Mouse (Mus musculus) gastrocnemius, adult 2 months (tissue): ENCODE results near the gene Lrrc4b. TPM values are rescaled to one million over a fixed set of nuclear protein-coding genes. Genes with fewer than 3 reads are reported as not detected.

ENCODE experiments used
- DNase-seq: peaks from one replicate; pipeline ENCODE4 v3.0.0; 2022
- H3K27ac ChIP-seq: fragments of 200-600 bp; 2 replicates; pipeline ENCODE4 v1.8.1; 2022; ENCODE audit warnings: mild to moderate bottlenecking
- H3K4me3 ChIP-seq: fragments of 200-600 bp; 2 replicates; pipeline ENCODE4 v1.8.1; 2022; ENCODE audit warnings: mild to moderate bottlenecking, moderate library complexity
- CTCF ChIP-seq: fragments of 200-600 bp; IDR thresholded peaks from 2 replicates; pipeline ENCODE4 v1.8.1; 2022; ENCODE audit warnings: antibody characterized with exemption, mild to moderate bottlenecking, moderate library complexity
- intact Hi-C: fragments of 180-260 bp; cut with DNase I; formaldehyde crosslinking; loops from one replicate; pipeline ENCODE4 v1.15.1; 2025
- total RNA-seq, 2 experiments: library from RNA; stranded (reverse); gene quantifications; 2 replicates each; pipeline ENCODE4 v1.2.3; 2021

Lrrc4b gene
- total RNA-seq, 2 experiments from 2014 or later: not detected

- intact Hi-C loops: no loop called here
- no peak for TF ChIP-seq CTCF
- Histone ChIP-seq H3K4me3 (no peak overlapping the region), H3K27ac (peak overlapping the region; percentile 90)
- no peak for DNase-seq
Observed at GRCm38 (mm10) chr7:44470696-44471612, 42.1 kb downstream of the Lrrc4b start.

- H3K27ac ChIP-seq: peak overlapping the region; percentile 90
- H3K4me3 ChIP-seq: no peak overlapping the region; the same call in 1 of the 2 replicates
- DNase-seq: peak; percentile 77
- TF ChIP-seq CTCF: no peak
- intact Hi-C loops: no loop called here
Observed at GRCm38 (mm10) chr7:44471880-44472557, 43.2 kb downstream of the Lrrc4b start.

- H3K4me3 ChIP-seq: peak overlapping the region; percentile 75
- DNase-seq: no peak
- intact Hi-C loops: no loop called here
- no peak for TF ChIP-seq CTCF
- H3K27ac ChIP-seq: peak overlapping the region; percentile 90
Observed at GRCm38 (mm10) chr7:44472558-44472885, 43.7 kb downstream of the Lrrc4b start.

DNA sequence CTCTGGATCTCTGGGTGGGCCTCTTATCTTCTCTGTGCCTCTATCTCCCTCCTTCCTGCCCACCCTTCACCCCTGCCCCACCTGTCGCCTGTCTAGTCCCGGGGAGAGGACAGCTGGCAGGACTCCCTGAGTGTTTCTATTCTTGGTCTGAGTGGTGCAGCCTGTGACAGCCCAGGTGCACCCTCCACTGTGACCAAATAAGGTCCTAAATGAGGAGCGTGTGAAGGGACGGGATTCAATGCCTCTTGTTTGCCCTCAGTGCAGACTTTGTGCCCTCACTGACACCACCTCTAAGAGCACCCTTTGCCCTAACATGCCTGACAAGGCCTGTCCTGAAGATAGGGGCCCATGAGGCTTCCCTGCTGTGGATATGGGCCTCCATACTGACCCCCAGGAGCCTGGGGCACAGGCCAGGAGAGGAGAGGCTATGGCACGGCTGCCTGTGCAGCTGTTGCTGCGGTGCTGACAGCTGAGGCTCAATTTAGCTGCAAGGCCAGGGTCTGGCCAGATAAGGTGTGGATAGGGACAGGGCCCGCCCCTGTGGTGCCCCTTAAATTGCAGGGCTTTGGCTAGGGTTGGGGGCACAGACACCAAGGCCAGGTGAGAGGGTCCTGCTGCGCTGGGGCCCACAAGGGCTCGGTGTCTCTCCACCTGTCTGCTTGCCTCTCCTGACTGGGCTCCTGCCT, 44.3 kb downstream of the Lrrc4b start:
- Histone ChIP-seq H3K27ac (peak overlapping the region; percentile 90), H3K4me3 (peak overlapping the region; percentile 75)
- no peak for TF ChIP-seq CTCF
- DNase-seq: peak; percentile 91
- intact Hi-C loops: no loop called here

- intact Hi-C loops: no loop called here
- DNase-seq: peak; percentile 83
- Histone ChIP-seq H3K4me3 (peak overlapping the region; percentile 75), H3K27ac (peak overlapping the region; percentile 90)
- TF ChIP-seq CTCF: no peak
Observed at GRCm38 (mm10) chr7:44474419-44474818, 45.6 kb downstream of the Lrrc4b start.

GRCm38 (mm10) chr7:44475046-44475614, 46.3 kb downstream of the Lrrc4b start:
- intact Hi-C loops: no loop called here
- no peak for DNase-seq
- no peak overlapping the region for H3K4me3 ChIP-seq
- no peak for TF ChIP-seq CTCF
- H3K27ac ChIP-seq: peak overlapping the region; percentile 90

DNA sequence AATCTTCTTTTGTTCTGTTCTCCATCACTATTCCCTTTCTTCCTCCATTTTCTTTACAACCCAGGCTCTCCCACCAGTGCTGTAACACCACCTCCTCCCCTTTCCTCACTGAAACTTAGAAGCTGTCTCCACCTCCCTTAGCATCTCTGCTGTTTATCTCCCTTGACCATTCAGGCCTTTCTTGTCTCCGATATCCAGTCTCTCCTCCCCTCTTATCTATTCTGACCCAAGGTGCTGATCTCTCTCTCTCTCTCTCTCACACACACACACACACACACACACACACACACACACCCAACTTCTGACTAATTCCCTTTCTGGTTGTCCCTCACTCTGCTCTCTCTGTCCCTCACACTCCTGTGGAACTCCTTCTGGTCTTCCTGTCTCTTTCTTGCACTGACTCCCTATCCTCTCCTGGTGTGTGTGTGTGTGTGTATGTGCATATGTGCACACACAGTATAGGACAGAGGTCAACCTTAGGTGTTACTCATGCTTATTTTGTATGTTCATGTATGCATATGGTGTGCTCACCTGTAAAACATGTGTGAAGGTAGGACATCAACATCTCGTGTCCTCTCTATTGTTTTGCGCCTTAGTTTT, 54.1 kb downstream of the Lrrc4b start:
- peak; percentile 2 for DNase-seq
- peak overlapping the region; percentile 38 for H3K4me3 ChIP-seq
- no peak for TF ChIP-seq CTCF
- intact Hi-C loops: no loop called here
- H3K27ac ChIP-seq: no peak overlapping the region

- no peak overlapping the region for H3K4me3 ChIP-seq
- intact Hi-C loops: loop anchor here (2.0 kb wide), 1 partner anchor 85 kb away; no protein-coding TSS in a partner anchor
- no peak overlapping the region for H3K27ac ChIP-seq
- peak; percentile 7 for DNase-seq
- no peak for TF ChIP-seq CTCF
Observed at GRCm38 (mm10) chr7:44484109-44484508, 55.3 kb downstream of the Lrrc4b start.

- TF ChIP-seq CTCF: peak; percentile 98
- H3K4me3 ChIP-seq: no peak overlapping the region
- peak; percentile 73 for DNase-seq
- intact Hi-C loops: loop anchor here (1.0 to 5.0 kb wide), 3 partner anchors 38 to 223 kb away; partner anchors contain the start of gene Gm15517
- H3K27ac ChIP-seq: no peak overlapping the region
Observed at GRCm38 (mm10) chr7:44484841-44485571, 56.2 kb downstream of the Lrrc4b start.

DNA sequence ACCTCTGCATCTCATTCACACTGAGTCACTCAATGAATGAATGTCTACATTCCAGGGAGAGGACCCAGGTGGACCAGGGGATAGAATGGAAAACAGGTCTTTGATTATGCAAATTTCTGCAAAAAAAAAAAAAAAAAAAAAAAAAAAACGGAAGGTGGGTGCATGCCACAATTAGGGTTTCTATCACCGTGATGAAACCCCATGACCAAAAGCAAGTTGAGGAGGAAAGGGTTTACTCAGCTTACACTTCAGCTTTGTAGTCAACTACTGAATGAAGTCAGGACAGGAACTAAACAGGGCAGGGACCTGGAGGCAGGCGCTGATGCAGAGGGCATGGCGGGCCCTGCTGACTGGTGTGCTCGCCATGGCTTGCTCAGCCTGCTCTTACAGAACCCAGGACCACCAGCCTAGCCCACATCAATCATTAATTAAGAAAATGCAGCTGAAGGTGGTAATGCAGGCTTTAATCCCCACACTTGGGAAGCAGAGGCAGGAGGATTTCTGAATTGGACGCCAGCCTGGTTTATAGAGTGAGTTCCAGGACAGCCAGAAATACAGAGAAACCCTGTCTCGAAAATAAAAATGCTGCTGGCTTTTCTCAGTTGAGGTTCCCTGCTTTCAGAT, 56.9 kb downstream of the Lrrc4b start:
- no peak for DNase-seq
- no peak overlapping the region for H3K27ac ChIP-seq
- no peak overlapping the region for H3K4me3 ChIP-seq
- no peak for TF ChIP-seq CTCF
- intact Hi-C loops: loop anchor here (1.0 to 5.0 kb wide), 3 partner anchors 38 to 223 kb away; partner anchors contain the start of gene Gm15517
